Mouse (Mus musculus) inflammation-experienced regulatory T-cells, adult 6 months (primary cell): ENCODE results near the gene Myo10. TPM values are rescaled to one million over a fixed set of nuclear protein-coding genes. Genes with fewer than 3 reads are reported as not detected.
A peak's percentile ranks its signal among the peaks of the same experiment; 100 is the strongest.

Experiments
- ATAC-seq: one replicate; pipeline ENCODE4 v1.8.0; 2017
- polyA plus RNA-seq, 3 experiments: library from polyadenylated mRNA; unstranded; fragments of 100-300 nt; shearing (Covaris generic); gene quantifications; one replicate each; pipeline ENCODE4 v1.2.1; 2017

The Myo10 gene
- polyA plus RNA-seq, 3 experiments from 2014 or later: 0.55 to 0.98 (median 0.91) TPM

DNA sequence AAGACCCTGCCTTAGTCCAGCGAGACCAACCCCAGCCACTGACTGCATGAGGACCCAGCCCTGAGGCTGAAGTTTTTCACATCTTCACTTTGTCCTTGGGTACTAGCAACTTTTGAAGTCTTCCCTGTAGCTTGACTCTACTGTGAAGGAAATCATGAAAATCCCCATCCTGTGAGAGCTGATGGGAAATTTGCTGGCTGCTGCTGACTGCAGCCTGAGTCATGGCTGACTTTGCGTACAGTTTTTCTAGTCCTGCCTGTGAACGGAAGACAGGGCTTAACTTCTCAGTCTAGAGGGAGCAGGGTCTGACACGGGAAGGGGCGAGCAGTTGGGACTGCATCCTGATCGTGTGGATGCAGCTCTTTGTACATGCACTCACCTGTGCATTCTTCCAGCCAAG lies 30.6 kb downstream of the Myo10 start:
- no peak for ATAC-seq

DNA sequence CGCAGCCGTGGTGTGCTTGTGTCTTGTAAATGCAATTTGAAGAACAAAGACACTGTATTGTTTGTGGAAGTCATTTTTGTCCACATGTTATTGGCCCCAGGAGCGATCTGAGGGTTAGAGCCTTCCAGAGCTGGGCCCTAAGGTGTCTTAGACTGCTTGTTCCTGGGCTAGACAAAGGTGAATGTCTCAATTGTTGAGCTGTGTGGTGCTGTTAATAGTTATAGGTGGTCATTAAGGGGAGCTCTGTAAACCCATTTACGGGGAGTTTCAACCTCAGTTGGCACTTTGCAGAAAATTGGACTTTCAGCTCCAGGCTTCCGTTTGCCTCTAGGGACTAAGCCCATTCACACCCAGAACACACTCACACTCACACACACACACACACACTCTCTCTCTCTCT lies 31.4 kb downstream of the Myo10 start:
- no peak for ATAC-seq

DNA sequence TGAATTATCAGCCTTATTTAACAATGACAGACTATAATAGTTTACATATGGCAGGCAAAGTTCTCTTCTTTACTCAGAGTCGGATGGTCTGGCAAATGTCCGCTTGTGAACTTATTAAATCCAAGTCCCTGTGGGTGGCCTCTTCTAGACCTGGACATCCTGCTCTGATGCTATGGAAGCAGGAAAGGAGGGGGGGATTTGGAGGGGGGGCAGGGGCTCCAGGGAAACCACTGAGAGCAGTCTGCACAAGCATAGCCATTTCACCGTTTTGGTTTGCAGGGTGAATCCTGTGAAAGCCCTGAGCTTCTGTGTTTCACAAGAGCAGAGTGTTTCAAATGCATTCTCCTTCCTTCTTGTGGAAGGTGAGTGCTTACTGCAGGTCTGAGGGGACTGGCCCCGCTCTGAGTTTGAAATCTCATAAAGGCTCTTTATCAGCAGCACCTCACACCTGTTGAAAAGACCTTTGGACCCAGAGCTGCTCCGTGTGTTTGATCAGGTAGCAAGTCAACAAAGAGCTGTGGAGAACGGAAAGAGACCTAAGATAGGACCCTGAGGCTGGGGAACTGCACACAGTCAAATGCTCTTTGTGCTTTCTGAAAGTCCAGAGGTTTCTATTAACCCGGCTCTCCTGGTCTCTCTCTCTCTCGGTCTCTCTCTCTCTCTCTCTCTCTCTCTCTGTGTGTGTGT lies 40.7 kb downstream of the Myo10 start:
- ATAC-seq: no peak

DNA sequence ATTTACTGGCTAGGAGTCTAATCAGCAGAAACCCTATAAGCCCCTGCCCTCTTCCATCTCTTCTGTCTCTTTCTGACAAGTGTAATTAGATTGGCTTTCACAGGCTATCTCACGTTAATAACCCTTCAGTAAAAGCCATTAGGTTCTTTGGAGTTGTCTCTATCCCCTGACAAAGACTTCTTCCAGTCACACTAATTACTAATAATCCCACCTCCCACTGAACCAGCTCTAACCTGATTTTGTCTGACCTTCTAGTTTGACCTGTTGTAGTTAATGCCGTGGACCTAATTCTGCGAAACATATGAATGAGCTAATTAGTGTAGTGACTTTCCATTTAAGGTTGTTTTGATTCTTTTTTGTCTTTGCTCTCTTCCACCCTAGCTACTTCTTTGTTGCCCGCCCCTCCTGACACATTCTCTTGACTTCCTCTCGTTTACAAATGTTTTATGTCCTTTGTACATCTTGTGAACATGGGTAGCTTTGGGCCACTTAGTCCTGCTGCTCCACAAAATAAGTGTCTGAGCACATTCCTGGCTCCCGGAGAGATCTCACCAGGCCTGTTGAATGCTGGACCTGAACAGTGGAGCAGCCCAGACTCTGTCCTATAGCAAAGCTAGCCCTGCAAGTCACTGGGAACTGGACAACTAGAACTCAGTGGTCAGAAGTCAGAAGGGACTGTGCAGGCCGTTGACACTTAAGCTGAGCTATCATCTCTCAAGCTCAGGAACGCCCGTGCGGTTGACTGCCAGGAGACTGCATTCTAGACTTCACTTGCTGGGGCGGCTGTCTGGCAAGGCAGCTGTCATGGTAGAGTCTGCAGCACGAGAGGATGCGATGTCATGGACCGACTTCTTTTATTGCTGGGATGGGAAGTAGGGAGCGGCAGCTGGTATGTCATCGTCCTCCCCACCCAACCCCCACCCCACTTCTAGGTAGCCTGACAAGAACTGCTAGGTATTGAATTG lies 47.2 kb downstream of the Myo10 start:
- no peak for ATAC-seq

DNA sequence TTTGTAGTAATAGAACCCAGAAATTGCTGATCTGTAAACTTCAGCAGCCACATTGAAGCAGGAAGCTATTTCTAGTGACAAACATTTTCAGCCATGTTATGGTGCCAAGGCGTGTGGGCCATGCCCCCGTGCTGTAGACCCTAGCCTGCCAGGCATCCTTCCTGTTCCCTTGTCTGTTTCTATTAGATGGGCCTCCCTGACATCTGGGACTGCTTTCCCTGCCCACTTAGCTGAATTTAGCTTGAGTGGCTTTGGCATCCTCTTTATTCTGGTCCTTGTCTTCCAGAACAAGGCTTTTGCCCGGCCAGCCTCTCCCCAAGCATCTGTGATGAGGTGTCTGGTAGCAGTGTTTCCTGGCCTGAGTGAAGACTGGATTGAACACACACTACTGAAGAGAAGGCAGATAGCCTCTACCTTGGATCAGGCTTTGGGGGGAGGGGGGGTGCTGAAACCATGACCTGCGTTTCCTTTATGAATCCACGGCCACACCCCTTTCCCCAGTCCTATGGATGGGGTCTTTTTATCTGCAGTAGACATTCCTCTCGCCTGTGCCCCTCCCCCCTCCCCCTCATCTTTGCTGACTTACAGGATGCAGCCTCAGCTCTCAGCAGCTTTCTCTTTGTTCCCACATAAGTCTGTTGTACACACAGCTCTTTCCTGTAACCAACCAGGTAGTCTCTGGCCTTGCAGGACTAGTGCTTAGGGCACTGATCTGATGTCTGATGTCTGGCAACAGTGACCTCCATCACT lies 51.1 kb downstream of the Myo10 start:
- no peak for ATAC-seq

DNA sequence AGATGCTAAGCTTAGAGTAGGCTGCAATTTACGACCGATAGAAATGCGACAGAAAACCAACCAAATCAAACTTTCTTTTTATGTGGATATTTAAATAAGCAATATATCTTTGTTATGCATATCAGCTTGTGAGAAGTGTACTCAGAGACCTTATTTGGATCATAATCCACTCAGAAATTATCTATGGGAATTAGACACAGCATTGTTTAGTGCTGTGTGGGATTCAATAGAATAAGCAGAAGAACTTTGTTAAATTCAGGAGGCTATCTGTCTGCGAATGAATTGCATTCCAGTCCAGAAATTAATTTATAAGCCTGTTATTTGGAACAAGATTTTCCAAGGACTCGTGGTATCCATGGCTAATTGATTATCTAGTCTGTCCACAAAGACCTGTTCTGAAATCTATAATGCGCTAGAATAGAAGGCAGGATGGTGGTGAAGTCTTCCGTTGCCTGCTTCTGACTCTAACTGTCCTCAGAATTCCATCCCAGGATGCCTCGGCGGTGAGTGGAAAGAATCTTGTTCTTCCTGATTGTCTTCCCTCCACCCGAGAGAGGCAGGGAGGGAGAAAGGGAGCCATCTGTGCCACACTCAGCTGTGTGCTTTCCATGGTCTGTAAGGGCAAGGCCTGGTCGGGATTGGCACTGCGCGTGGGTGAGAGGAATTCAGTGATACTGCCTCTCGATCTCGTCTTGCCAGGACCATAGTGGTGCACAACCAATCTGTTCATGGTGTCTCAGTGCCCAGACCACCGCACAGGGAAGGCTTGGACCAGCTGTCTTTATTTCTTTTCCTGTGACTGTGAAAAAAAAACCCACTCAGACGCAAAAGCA lies 52.0 kb downstream of the Myo10 start:
- no peak for ATAC-seq

DNA sequence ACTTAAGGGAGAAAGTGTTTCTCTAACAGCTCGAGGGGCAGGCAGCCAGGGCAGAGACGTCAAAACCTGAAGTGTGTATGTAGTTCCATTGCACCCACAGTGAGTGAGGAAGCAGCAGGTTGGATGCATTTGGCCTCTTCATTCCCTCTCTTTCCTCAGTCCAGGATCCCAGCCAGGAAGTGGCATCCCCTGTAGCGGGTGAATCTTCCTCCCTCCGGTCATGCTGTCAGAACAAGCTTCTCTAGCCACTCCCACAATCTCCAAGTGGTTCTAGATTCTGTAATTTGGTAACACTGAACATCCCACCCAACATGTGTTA lies 52.6 kb downstream of the Myo10 start:
- ATAC-seq: no peak

DNA sequence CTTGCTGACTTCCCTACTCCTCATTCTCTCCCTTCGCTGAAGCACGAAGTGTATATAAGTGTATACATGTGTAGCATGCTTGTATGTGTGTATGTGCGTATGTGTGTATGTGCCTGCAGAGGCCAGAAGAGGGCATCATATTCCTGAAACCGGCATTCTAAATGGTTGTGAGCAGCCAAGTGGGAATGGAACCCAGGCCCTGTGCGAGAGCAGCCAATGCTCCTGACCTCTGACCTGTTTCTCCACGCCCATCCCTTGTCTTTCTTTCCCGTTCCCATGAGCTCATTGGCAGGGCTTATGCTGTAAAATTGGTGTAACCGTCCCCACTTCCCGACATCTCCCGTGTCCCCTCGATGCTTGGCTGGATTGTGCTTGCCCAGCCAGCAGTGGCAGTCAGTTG lies 53.0 kb downstream of the Myo10 start:
- no peak for ATAC-seq

DNA sequence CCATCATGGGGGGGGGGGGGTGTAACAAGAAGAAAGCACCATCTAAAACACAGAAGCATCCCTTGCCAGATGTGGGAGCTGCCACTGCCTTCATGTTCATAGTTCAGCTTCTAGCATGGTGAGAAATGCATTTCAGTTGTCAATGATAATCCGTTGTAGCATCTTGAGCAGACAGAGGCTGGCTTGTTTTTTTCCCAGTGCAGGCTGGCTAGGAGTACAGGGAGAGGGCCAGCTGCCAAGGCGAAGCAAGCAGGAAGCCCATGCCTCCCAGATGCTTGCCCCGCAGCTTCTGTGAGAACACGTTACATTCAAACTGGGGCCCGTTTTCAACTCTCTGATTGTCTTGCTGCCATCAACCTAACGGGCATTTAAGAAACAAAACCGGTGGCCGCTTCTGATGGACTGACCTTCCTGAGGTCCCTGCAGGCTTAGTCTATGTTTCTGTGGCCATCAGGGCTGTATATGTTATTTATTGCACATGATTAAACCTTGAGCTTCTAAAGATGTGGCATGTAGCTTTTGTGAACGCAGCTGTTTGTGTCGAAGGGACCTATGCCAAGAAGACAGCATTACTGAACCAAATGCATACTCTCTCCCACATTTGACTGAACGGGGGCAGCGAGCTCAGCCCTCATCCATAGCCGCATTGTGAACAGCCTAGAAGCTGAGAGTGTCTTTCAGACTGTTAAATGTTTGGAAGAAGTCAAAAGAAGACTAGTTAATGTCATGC lies 53.9 kb downstream of the Myo10 start:
- no peak for ATAC-seq

DNA sequence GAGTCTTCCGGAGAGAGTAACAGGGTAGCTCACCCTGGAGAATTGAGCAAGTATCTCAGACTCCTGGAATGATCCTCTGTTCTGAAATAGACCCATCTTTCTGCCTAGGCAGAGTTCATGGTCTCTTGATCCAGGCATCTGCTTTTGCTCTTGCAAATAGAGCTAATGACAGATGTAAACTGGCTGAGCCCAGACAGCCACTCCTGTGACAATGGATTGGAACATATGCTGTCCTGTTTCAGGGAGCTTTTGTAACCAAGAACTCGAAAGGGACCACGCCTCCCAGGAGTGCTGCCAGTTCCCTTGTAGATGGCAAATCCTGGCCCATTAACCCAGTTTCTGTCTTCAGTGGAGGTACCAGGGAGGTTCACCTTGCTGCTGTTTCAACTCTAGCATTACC lies 56.8 kb downstream of the Myo10 start:
- ATAC-seq: no peak

DNA sequence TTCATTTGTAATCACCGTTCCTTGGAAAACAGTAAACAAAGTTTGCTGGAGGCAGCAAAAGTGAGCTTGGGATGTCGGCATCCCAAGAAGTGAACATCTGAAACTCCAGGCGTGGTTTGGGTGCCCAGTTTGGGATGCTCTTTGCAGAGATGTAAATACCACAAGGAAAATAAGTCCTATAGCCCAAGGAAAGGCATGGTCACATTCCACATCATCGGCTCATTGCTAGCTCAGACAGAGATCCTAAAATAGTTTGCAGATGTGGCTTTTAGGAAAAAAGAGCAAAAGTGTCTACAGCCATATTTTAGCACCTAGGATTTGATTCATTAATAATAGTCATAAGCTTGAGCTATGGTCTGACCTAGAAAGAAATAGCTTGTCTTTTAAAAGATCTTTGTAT lies 57.3 kb downstream of the Myo10 start:
- no peak for ATAC-seq

DNA sequence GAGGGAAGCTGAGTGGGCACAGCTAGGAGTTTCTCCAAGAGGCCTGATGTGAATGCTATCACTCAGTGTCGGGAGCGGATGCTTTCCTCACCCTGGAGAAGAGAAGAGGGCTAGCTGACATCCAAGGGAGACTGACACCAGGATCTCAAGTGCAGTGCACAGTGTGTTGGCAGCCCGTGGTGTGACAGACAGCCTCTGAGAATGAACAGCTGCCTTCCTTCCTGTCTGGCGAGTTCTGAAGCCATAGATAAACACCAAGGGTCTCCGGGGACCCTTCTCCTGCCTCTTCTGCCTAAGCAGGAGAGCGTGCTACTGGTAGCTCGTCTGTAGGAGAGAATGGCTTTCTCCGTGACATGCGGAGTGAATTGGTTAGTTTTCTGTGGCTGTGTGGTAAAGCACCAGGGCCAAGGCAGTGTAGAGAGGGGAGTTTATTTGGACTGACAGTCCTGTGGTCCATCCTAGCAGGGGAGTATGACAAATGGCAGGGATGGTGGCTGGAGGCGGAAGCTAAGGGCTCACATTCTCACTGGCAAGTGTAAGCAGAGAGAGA lies 58.0 kb downstream of the Myo10 start:
- no peak for ATAC-seq

DNA sequence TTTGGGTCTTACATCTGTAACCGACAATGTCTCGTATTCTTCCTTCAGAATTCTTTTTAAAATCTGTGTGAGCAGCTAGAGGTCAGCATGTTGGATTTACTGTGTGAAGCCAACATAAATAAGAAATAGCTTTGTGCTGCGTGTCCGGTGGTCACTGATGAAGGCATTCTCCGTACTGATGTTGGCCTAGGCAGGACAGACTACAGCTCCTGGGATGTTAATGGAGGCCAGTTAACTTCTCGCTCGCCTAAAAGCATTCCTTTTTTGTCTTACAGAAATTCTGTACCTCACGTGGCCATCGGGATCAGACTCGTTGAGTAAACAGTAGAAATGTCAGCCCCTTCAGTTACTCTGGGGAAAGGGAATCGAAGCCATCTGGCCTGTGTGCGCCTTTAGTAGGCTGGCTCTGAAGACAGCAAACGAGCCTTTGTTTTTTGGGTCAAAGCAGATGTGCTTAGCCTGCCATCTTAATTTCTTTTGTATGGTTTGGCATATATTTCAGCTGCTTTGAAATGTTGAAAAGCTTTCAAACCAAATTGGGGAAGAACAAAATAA lies 60.7 kb downstream of the Myo10 start:
- no peak for ATAC-seq

DNA sequence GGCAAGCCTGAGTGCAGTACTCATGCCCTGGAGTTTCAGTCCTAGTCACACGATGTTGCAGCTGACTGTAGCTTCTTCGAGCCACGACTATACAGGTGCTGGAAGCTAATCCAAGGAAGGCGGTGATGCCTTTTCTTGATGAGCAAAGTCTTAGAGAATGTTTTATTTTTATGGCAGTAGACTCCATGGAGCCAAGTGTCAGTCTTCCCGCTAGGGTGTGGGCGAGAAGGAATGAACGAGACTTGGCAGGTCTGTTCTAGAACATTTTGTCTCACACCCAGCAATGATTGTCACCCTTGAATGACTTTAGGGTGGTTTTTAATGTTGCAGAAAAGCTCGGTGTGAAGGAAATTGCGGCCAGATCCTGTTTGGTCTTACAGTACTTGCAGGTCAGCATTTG lies 62.9 kb downstream of the Myo10 start:
- no peak for ATAC-seq

DNA sequence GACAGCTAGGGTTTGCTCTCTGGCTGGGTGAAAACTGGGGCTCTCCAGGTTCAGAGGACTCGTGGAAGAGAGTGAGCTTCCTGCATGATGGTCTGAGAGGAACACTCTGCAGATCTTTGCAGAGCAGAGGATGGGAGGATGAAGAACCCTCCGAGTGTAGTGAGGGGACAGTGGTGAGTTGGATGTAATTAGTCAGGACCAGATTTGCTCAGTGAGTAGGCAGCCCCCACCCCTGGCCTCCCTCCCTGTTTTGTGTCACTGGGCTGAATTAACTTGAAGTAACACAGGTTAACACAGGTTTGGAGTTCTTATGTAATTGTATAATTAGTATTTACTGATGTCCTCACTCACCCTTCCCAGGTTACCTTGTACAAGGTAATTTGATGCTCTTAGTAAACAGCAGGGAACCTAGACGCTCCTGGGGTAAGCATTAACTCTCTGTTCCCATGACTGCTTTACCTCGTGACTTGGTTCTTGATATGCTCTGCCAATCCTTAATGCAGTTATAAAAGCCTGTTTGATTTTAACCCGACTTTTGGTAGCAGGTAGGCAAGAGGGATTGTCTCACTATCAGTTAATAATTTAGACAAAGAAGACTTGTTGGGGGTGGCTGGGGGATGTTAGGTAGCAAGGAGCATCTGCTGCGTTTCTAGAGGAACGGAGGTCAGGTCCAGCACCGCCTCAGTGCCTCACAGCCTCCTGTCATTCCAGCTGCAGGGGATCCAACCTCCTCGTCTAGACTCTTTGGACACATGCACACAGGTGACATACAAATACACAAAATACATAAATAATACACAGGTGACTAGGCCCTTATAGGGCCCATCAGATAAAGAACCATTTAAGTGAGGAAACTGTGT lies 66.3 kb downstream of the Myo10 start:
- ATAC-seq: no peak

DNA sequence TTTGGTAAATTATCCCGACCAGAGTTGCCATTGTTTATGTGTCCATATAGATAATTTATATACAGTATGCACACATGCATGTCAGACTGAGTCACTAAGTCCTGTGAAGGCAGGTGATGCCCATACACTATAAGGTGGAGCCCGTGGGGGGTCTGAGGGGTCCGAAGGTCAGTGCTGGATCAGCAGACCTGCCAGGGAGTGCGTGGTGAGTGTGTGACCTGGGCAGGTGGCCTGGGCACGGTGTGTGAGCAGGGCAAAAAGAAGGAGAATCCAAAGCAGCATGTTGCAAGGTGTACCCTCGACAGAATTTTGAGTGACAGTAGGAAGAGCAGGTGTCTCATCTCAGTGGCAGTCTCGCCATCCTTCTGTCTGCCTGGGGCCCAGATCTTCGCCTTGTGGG lies 67.2 kb downstream of the Myo10 start:
- ATAC-seq: no peak

DNA sequence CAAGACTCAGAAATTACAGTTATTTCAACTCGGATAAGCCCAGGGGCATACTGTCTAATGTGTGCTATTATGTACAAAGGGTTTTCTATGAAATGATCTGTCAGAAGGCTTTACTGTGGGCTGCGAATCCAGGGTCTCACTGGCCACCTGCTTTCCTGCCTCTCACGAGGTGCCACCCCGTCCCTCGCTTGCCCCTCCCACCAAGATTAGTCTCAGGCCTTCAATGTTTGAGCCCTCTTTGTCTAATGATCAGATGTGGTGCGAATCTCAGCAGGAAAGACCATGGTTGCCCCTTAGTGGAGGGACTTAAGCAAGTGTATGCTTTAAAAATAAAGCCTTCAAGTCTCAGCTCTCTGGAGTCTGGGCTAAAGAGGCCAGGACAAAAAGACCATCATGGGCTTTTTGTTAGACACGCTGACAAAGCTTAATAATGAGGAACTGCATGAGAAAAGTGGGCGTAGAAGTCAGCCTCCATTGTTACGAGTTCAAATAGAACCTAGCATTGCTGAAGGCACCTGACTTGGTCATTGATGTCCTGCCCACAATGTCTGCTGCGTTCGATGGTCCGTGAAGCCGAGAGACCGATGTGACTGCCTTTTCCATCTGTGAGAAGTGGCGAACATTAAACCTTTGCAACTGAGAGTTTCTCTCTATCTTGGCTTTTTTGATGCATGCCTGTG lies 67.9 kb downstream of the Myo10 start:
- ATAC-seq: no peak

DNA sequence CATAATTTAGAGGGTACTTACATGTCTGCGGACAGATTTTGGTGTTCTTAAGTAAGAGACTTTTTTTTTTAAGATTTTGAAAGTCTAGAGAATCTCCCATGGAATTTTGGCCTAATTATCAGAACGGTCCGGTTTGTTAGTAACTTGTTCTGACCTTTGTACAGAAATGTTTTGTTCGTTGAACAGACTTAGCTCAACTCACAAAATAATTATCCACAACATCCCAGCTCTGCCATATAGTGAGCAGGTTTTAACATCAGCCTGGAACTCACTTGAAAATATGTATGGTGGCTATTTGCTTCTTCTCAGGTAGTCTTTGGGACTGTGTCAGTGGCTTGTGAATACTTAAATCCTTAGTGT lies 68.4 kb downstream of the Myo10 start:
- ATAC-seq: no peak

DNA sequence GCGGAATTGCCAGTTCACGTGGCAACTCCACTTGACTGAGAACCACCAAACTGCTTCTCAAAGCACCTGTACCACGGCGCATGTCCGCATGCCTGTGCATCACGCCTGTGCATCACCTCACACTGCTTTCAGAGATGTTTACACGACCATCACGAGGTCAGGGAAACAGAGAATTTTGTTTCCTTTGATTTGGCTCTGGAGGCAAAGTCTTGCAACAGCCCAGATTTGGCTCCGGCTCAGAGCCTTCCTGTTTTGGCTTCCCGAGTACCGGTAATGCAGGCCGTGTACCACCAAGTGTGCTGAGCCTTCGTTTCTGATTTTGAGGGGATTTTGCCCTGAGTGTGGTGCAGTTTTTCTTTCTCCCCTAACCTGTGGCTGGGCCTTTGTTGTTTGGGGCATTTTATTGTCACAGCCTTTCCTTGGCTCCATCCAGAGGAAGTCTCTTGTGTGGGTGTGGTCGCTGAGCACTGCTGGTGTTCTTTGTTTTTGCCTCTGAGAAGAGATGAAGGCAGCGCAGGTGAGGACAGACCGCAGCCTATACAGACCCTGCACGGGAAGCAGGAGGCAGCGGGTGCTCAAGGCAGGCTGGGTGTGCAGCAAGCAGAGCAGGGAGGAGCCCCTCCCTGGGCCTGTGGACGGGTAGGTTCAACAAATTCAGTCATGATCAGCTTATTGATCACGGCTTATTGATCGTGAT lies 70.1 kb downstream of the Myo10 start:
- peak; percentile 32 for ATAC-seq
